Mouse (Mus musculus): ENCODE measurements around the gene Pfn3.

- TF ChIP-seq CTCF (IDR thresholded peaks at IDR 0.05; ENCODE audit: low read depth) (no peak), EP300 (IDR thresholded peaks at IDR 0.05; ENCODE audit: low read depth) (no peak)
Measured at GRCm38 (mm10) chr13:55374206-55374924, 40.7 kb downstream of the Pfn3 start.

All from liver, embryonic 14.5 days (tissue).